Mouse (Mus musculus) embryo, embryonic 11.5 days (tissue): ENCODE results near the gene Bmpr2.

Experiments
- DNase-seq: peaks from one replicate; pipeline ENCODE4 v3.0.0-alpha.2; 2012; ENCODE audit warnings: low read depth, low spot score

Bmpr2 gene

DNA sequence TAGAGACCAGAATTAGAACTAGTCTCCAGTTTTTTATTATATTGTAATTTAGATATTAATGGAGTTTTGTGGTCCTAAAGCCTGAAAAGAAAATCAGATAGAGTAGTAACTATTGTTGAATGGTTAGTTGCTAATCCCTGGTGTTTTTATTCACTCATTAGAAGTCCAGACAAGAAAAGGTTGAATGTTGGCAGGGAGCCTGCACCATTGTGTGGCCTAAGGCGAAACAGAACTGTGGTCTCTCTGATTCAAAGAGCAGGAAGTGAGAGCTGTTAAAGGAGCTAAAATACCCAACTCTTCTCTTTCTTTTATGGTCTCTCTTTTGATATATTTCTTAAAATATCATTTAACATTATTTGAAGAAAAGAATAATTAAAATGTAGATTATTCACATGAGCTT, 32.1 kb downstream of the Bmpr2 start:
- no peak for DNase-seq

DNA sequence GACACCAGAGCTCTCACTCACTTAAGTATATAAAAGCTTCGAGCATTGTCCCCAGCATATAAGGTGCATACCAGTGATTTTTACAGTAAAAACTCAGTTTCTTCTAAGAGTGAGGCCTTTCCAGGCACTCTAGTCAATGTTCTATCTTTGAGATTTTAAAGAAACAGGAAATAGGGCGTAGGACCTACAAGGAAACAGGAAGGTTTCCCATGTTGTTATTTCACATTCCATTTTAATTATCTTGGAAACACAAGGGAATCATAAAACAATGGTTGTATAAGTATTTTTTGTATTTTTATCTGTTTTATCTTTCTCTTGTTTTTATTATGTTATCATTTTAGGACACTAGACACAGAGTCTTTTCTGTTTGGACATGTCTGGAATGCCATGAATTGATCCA, 34.7 kb downstream of the Bmpr2 start:
- DNase-seq: no peak

DNA sequence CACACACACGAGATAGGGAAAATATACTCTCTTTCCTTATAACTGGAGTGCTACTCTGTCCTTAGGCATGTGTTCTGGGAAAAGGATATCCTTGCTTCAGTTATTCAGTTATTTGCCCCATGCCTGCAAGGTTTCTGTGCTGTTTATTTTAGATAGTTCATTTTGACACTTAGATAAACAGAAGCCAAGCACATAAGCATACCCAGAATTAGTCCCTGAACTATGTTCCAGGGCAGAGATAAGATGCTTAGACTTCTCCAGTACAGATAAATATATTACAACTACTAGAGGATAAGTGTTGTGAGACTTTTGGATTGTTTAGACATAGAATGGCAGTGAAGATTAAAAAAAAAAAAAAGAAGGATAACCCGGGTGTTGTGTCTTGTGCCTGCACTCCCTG, 41.2 kb downstream of the Bmpr2 start:
- DNase-seq: no peak

- no peak for DNase-seq
Measured at GRCm38 (mm10) chr1:59809921-59810320, 46.7 kb downstream of the Bmpr2 start.

- DNase-seq: no peak
Measured at GRCm38 (mm10) chr1:59812782-59813181, 49.6 kb downstream of the Bmpr2 start.

DNA sequence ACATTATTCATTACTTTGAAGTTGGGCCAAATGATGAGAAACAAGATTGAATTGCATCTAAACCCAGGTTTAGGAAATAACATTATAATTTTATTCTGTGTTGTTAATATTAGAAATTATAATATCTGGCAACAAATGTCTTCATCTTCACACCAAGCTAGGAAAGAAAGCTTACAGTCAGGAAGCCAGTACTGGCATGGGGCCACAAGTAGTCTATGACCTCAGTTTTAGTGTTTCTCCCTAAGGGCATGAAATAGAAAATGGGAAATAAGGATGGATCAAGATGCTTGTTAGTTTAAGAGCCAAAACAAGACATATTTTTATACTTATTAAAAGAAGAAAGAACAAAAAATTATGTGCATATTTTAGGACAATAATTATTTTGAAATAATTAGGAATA, 62.2 kb downstream of the Bmpr2 start:
- no peak for DNase-seq

GRCm38 (mm10) chr1:59826583-59826982, 63.4 kb downstream of the Bmpr2 start:
- DNase-seq: no peak

DNA sequence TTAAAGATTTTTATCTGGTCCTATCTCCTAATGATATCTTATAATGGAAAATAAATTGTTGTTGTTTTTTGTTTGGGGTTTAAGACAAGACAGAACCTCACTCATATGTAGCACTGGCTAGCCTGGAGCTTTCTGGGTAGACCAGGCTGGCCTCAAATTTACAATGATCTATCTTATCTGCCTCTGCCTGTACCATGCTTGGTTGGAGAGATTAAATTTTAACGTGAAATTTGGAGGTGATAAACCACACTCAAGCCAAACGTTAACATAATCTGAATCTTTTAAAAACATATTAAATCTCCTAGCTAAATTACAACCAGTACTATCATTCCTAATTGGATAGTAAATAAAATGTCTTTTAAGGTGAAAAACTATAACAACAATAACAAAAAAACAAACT, 66.2 kb downstream of the Bmpr2 start:
- DNase-seq: no peak

GRCm38 (mm10) chr1:59830194-59830593, 67.0 kb downstream of the Bmpr2 start:
- no peak for DNase-seq

DNA sequence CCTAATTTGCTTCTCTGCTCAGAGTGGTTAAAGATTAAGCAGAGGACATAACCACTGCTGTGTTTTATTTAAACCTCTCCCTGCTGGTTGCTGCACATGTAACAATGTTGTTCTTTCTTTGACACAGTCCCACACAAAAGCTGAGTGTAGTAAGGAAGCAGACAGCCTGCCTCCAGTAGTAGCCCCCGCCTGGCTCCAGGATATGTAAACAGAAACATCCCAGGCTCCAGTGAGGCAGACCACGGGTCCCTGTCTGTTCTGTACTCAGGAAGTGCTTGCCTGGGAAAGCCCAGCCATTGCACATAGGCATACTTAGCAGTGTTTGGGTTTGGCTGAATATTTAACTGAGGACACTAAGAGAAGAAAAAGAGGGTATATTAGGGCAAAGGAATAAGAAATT, 70.5 kb downstream of the Bmpr2 start:
- DNase-seq: peak; percentile 11

- DNase-seq: no peak
Measured at GRCm38 (mm10) chr1:59848327-59848726, 85.1 kb downstream of the Bmpr2 start.

GRCm38 (mm10) chr1:59859046-59859445, 95.8 kb downstream of the Bmpr2 start:
- no peak for DNase-seq

GRCm38 (mm10) chr1:59862144-59862543, 98.9 kb downstream of the Bmpr2 start:
- DNase-seq: no peak

DNA sequence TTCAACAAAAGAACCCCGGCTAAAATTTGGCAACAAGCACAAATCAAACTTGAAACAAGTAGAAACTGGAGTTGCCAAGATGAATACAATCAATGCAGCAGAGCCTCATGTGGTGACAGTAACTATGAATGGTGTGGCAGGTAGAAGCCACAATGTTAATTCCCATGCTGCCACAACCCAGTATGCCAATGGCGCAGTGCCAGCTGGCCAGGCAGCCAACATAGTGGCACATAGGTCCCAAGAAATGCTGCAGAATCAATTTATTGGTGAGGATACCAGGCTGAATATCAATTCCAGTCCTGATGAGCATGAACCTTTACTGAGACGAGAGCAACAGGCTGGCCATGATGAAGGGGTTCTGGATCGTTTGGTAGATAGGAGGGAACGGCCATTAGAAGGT, 104.8 kb downstream of the Bmpr2 start:
- no peak for DNase-seq

- DNase-seq: no peak
Measured at GRCm38 (mm10) chr1:59874023-59874422, 110.8 kb downstream of the Bmpr2 start.

GRCm38 (mm10) chr1:59878098-59878497, 114.9 kb downstream of the Bmpr2 start:
- DNase-seq: no peak

- DNase-seq: peak; percentile 62
Measured at GRCm38 (mm10) chr1:59883349-59884134, 120.3 kb downstream of the Bmpr2 start.

- DNase-seq: no peak
Measured at GRCm38 (mm10) chr1:59886899-59887298, 123.7 kb downstream of the Bmpr2 start.

DNA sequence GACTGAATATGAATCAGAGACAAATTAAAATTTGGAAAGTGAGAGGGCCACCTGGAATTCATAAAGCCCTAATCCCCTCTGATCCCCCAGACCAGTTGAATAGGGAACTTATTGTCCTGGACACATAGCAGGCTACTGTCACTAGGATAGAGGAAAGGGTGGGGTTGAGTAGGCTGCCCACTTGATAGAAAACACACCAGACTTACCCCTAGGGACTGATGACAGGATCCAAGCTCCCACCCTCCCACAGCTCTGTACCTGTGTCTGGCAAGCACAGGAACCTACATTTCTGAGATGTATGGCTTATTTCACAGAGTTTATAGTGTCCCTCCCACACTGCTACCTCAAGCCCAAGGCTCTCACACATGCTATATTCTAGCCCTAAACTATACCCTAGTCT, 124.8 kb downstream of the Bmpr2 start:
- DNase-seq: no peak

DNA sequence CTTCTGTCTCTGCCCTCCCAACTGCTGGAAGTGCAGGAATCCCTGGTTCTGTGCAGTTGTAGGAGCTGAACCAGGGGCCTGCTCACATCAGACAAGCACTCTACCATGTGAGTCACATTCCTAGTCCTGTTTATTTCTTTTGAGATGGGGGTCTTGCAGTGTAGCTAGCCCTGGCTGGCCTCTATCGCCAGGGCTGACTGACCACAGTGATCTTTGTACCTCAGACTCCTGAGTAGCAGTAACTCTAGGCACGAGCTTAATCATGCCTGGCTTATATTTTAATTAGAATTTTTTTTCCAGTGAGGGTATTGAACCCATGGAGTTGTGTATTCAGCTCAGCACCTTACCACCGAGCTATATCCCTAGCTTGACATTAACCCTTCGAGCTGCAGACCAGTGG, 128.0 kb downstream of the Bmpr2 start:
- no peak for DNase-seq

GRCm38 (mm10) chr1:59892777-59893176, 129.6 kb downstream of the Bmpr2 start:
- no peak for DNase-seq

- DNase-seq: no peak
Measured at GRCm38 (mm10) chr1:59894025-59894424, 130.8 kb downstream of the Bmpr2 start.

DNA sequence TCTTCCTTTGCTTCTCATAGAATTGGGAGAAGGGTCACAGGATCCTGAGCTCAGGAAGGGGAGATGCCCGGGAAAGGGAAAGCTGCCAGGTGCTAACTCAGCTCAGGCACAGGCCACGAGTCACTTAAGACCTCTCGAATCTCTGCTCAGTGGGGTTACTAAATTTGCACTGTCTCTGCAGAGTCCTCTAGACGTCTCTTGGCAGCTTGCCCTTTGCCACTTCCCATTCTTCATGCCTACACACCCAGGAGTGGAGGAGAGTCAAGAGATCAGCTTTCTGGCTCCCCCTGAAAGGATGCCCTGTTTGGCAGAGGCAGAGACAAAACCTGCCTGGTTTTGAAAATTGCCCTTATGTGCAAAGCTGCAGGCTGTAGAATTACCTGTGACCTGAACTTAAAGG, 132.3 kb downstream of the Bmpr2 start:
- no peak for DNase-seq
